Mouse (Mus musculus) embryonic stem cell, embryonic (primary cell): Measurements from ENCODE around the gene Gtf2f1.

Experiments used
- CTCF ChIA-PET, 4 experiments: fragments of 300-600 bp in 2 of 4; fragments of 350-600 bp in 2 of 4; sonication (Branson Sonifier 250); formaldehyde crosslinking; loops; one replicate each; lab custom pipeline; 2022; ENCODE audit warnings: inconsistent platforms in 2 of 4; lab: Charles Lee
- POLR2A ChIA-PET, 4 experiments: fragments of 300-600 bp in 2 of 4; fragments of 350-600 bp in 2 of 4; sonication (Branson Sonifier 250); formaldehyde crosslinking; loops; one replicate each; lab custom pipeline; 2022; ENCODE audit warnings: antibody characterized with exemption in 4 of 4, inconsistent platforms in 1 of 4; lab: Charles Lee

The Gtf2f1 gene

GRCm38 (mm10) chr17:56990115-56990746 is 20.9 kb downstream of the Gtf2f1 start, which contains the start of gene Clpp:
Clpp (plus strand) TSS chr17:56990305.
- ChIA-PET POLR2A (interaction anchor here (0.6 to 4.3 kb wide), 48 partner anchors 7 to 1861 kb away, joined by 3 to 40 read pairs (median 4); partner anchors contain the start of genes Gm17949 (in 4 of the 4), Gtf2f1 (in 4 of the 4), Khsrp (in 3 of the 4) and Acer1 (in 2 of the 4)), CTCF (interaction anchor here in 2 of 4 experiments (0.9 to 2.1 kb wide), 9 partner anchors 27 to 345 kb away, joined by 3 to 8 read pairs (median 5); partner anchors contain the start of genes Dus3l (in 1 of the 2), Khsrp (in 1 of the 2) and Mllt1 (in 1 of the 2))

DNA sequence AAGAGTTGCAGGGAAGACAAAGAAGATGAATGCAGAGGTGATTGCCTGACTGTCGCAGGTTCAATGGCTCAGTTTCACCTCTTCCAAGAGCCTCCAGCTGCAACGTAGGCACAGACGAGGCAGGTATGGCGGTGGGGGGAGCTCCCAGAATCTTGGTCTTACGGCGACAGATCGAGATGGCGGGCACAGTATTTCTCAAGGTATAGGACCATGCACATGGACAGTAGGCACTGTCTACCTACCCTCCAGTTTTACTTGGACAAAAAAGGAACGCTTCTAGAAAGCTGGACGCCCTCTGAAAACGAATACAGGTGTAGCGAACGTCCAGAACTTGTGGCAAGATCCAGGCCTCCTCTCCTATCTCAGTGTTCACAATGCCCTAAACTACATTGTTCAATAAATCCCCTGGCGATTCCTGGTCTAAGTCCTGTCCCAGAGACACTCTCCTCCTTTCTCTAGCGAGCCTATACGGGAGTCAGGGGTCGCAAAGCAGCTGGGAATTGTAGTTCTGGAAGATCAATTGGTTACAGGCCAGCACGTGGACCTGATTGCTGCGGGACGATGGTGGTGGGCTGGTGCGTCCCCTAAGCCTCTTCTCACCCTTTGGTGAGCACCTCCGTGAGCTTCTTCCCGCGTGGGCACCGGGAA is 21.5 kb downstream of the Gtf2f1 start:
- CTCF ChIA-PET, result interaction anchor here in 3 of 4 experiments (0.5 to 2.1 kb wide), 13 partner anchors 8 to 405 kb away, joined by 3 to 8 read pairs (median 5); partner anchors contain the start of genes Alkbh7 (in 1 of the 3), Dus3l (in 1 of the 3), Khsrp (in 1 of the 3) and Mllt1 (in 1 of the 3)
- POLR2A ChIA-PET, result interaction anchor here (0.6 to 4.3 kb wide), 55 partner anchors 8 to 1861 kb away, joined by 3 to 40 read pairs (median 4); partner anchors contain the start of genes Gm17949 (in 4 of the 4), Gtf2f1 (in 4 of the 4), Khsrp (in 3 of the 4) and Acer1 (in 2 of the 4)

- ChIA-PET POLR2A (interaction anchor here (0.6 to 4.3 kb wide), 31 partner anchors 9 to 378 kb away, joined by 3 to 40 read pairs (median 4); partner anchors contain the start of genes Gm17949 (in 3 of the 4), Gtf2f1 (in 3 of the 4), Khsrp (in 3 of the 4) and Alkbh7 (in 2 of the 4)), CTCF (interaction anchor here in 3 of 4 experiments (0.5 to 2.1 kb wide), 12 partner anchors 8 to 405 kb away, joined by 3 to 8 read pairs (median 5); partner anchors contain the start of genes Alkbh7 (in 1 of the 3), Dus3l (in 1 of the 3), Khsrp (in 1 of the 3) and Mllt1 (in 1 of the 3))
Observed at GRCm38 (mm10) chr17:56988921-56989430, 22.1 kb downstream of the Gtf2f1 start.

GRCm38 (mm10) chr17:56988441-56988840 is 22.6 kb downstream of the Gtf2f1 start:
- CTCF ChIA-PET, result interaction anchor here in 1 of 4 experiments (0.6 to 1.7 kb wide), 3 partner anchors 9 to 242 kb away, joined by 3 to 7 read pairs (median 3); partner anchors contain the start of gene Alkbh7
- POLR2A ChIA-PET, result interaction anchor here in 3 of 4 experiments (0.6 to 4.3 kb wide), 12 partner anchors 9 to 361 kb away, joined by 3 to 40 read pairs (median 11); partner anchors contain the start of genes Alkbh7 (in 2 of the 3), Khsrp (in 2 of the 3), Gm17949 (in 1 of the 3) and Gtf2f1 (in 1 of the 3)

- ChIA-PET CTCF (no interaction called here), POLR2A (no interaction called here)
Observed at GRCm38 (mm10) chr17:56986105-56986805, 24.8 kb downstream of the Gtf2f1 start.

GRCm38 (mm10) chr17:56985656-56986055 is 25.4 kb downstream of the Gtf2f1 start:
- ChIA-PET POLR2A (interaction anchor here in 1 of 4 experiments (1.7 kb wide), 1 partner anchor 11 kb away, joined by 6 read pairs; no protein-coding TSS in a partner anchor), CTCF (no interaction called here)

- ChIA-PET POLR2A (interaction anchor here in 1 of 4 experiments (1.1 to 1.7 kb wide), 3 partner anchors 10 to 220 kb away, joined by 3 to 6 read pairs (median 4); partner anchors contain the start of genes Alkbh7 and Dus3l), CTCF (interaction anchor here in 1 of 4 experiments (1.1 kb wide), 1 partner anchor 349 kb away, joined by 3 read pairs; no protein-coding TSS in a partner anchor)
Observed at GRCm38 (mm10) chr17:56984886-56985285, 26.2 kb downstream of the Gtf2f1 start.

GRCm38 (mm10) chr17:56982013-56982412 is 29.1 kb downstream of the Gtf2f1 start, which contains the start of gene Acer1:
Acer1 (minus strand) TSS chr17:56982126.
- ChIA-PET CTCF (interaction anchor here in 2 of 4 experiments (0.6 to 1.3 kb wide), 2 partner anchors 15 to 650 kb away, joined by 3 to 4 read pairs; partner anchors contain the start of gene Alkbh7 (in 1 of the 2)), POLR2A (interaction anchor here in 2 of 4 experiments (1.0 to 1.2 kb wide), 3 partner anchors 8 to 19 kb away, joined by 3 to 5 read pairs (median 3); partner anchors contain the start of gene Clpp (in 1 of the 2))

DNA sequence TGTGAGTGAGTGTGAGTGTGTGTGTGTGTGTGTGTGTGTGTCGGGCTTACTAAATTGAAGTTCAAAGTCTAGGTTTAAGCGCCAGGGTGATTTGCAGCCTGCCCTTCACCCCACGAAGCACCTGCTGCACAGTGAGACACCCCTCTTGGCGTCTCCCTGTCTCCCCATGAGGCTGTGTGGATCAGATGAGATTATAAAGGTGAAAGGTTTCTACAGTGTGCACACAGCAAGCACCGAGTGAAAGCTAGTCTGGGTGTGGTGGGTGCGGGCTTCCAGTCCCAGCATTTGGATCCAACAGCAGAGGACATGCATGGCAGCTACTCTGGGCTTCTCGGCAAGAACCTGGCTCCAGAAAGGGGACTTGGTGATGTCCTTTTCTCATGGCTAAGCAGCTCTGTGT is 30.0 kb downstream of the Gtf2f1 start:
- POLR2A ChIA-PET, result interaction anchor here in 3 of 4 experiments (0.6 to 5.5 kb wide), 3 partner anchors 9 to 17 kb away, joined by 3 to 20 read pairs (median 5); partner anchors contain the start of gene Clpp (in 1 of the 3)
- CTCF ChIA-PET, result interaction anchor here in 2 of 4 experiments (0.6 to 0.9 kb wide), 2 partner anchors 30 to 59 kb away, joined by 3 read pairs; no protein-coding TSS in a partner anchor

DNA sequence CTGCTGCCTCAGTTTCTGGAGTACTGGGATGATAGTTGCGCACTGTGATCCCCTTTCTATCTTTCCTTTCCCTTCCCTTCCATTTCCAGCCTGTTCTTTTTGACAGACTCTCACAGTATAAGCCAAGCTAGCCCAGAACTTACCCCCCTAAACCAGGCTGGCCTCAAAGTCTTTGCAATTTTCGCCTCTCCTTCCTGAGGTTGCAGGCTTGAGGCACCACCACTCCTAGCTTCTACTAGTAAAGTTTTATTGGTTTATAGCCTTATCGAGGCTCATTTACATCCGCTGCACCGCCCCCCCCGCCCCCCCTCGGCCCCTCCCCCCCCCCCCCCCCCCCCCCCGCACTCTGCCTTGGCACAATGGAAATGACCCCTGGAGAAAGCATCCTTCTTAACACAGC is 31.6 kb downstream of the Gtf2f1 start:
- ChIA-PET CTCF (no interaction called here), POLR2A (interaction anchor here in 2 of 4 experiments (1.1 to 5.5 kb wide), 4 partner anchors 10 to 52 kb away, joined by 3 to 20 read pairs (median 4); partner anchors contain the start of genes Clpp (in 1 of the 2), Gm17949 (in 1 of the 2), Gtf2f1 (in 1 of the 2) and Khsrp (in 1 of the 2))

DNA sequence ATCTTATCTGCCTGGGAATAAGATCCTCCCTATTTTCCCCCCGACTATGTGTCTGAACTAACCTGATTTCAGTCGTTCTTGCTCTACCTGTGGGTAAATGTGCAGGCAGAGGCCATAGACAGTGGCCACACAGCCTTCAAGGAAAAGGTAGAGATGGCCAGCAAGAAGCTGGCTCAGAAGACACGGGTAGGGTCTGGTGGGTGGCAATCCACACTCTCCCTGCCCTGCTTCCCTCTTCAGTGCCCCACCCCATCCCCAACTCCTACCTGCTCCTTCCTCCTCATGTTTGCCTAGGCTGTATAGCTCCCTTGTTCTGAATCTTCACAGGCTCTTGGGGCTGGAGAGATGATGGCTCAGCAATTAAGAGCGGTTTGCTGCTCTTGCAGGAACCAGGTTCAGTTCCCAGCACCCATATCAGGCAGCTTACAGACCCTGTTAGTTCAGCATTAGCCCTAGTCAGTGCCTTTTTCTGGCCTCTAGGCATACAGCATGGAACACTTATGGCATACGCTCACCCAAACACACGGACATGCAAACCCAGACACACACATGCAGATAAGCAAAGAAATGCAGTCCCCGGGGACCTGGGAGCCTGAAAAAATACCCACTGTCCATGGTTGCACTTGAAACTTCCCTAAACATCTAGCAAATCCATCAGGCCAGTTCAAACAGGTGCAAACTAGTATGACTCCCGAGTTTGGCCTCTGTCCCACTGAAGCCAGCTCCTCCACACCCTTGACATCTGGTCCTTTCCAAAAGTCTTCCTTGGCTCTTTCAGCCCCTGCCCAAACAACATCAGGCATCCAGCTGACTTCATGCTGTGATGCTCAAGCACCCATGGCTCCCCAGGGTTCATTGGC is 34.3 kb downstream of the Gtf2f1 start:
- ChIA-PET POLR2A (interaction anchor here in 2 of 4 experiments (1.3 to 5.5 kb wide), 3 partner anchors 13 to 56 kb away, joined by 3 to 20 read pairs (median 5); partner anchors contain the start of gene Clpp (in 1 of the 2)), CTCF (no interaction called here)

GRCm38 (mm10) chr17:56975391-56975790 is 35.7 kb downstream of the Gtf2f1 start:
- ChIA-PET CTCF (interaction anchor here in 2 of 4 experiments (0.7 to 1.5 kb wide), 2 partner anchors 10 to 13 kb away, joined by 3 read pairs; no protein-coding TSS in a partner anchor), POLR2A (interaction anchor here in 1 of 4 experiments (0.8 to 2.5 kb wide), 9 partner anchors 9 to 210 kb away, joined by 3 to 11 read pairs (median 4); partner anchors contain the start of genes Alkbh7, Clpp, Dus3l and Gm17949)

- CTCF ChIA-PET, result interaction anchor here in 2 of 4 experiments (0.7 to 1.5 kb wide), 2 partner anchors 10 to 14 kb away, joined by 3 read pairs; no protein-coding TSS in a partner anchor
- POLR2A ChIA-PET, result interaction anchor here in 1 of 4 experiments (0.8 to 2.5 kb wide), 8 partner anchors 10 to 210 kb away, joined by 3 to 11 read pairs (median 4); partner anchors contain the start of genes Alkbh7, Clpp, Dus3l and Gm17949
Observed at GRCm38 (mm10) chr17:56974708-56975240, 36.3 kb downstream of the Gtf2f1 start.

DNA sequence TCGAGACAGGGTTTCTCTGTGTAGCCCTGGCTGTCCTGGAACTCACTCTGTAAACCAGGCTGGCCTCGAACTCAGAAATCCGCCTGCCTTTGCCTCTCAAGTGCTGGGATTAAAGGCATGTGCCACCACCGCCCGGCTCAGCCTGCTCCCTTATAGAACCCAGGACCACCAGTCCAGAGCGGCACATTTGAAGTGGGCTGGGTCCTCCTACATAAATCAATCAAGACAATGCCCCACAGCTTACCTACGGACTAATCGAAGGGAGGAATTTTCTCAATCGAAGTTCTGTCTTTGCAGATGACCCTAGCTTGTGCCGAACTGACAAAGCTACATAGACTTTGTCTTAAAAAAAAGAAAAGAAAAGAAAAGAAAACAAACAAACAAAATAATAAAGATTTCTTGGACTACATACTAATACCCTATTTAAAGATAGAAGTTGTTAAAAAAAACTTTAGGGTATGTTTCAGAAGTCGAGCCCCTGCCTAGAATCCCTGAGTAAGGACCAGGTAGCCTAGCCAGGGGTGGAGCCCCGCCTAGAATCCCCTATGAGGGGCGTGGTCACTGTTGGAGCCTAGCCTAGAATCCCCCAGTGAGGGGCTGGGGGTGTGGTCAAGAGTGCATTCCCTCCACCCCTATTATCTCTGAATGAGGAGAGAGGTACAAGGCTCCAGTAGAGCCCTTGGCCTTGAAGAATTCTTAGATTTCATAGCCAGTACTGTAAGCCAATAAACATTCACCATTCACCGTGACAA is 37.0 kb downstream of the Gtf2f1 start:
- ChIA-PET CTCF (interaction anchor here in 2 of 4 experiments (0.6 to 0.7 kb wide), 2 partner anchors 27 to 209 kb away, joined by 3 read pairs; no protein-coding TSS in a partner anchor), POLR2A (interaction anchor here in 2 of 4 experiments (1.0 to 2.5 kb wide), 6 partner anchors 10 to 209 kb away, joined by 3 to 11 read pairs (median 4); partner anchors contain the start of genes Clpp (in 1 of the 2) and Dus3l (in 1 of the 2))
